Mouse (Mus musculus) cerebellum, postnatal 25 days (tissue): ENCODE results near the gene Acads.
"Not testable (repeated sequence)": the region's sequence is repeated elsewhere in the genome, so short reads cannot be mapped to it uniquely, and the experiment has no call there.

Source experiments
- DNase-seq, 2 experiments: peaks; one replicate each; pipeline ENCODE4 v3.0.0; 2021; ENCODE audit warnings: mixed read lengths in 2 of 2

The Acads gene

GRCm38 (mm10) chr5:115117467-115117866, 1.7 kb downstream of the Acads start:
- DNase-seq: no peak

- DNase-seq: no peak
These were observed 2.7 kb downstream of the Acads start for GRCm38 (mm10) chr5:115116426-115116825.

- DNase-seq: no peak
These were observed 4.6 kb downstream of the Acads start for GRCm38 (mm10) chr5:115114501-115114900.

- no peak for DNase-seq
These were observed 5.9 kb downstream of the Acads start for GRCm38 (mm10) chr5:115113244-115113643.

- peak in 1 of 2 experiments; percentile 54 for DNase-seq
These were observed 8.0 kb downstream of the Acads start for GRCm38 (mm10) chr5:115111156-115111555.

- DNase-seq: not testable (repeated sequence)
These were observed 15.9 kb downstream of the Acads start for GRCm38 (mm10) chr5:115103253-115103652.

- no peak for DNase-seq
These were observed 16.9 kb downstream of the Acads start for GRCm38 (mm10) chr5:115102231-115102630.

- no peak for DNase-seq
These were observed 18.7 kb downstream of the Acads start for GRCm38 (mm10) chr5:115100473-115100872.

GRCm38 (mm10) chr5:115099991-115100390, 19.2 kb downstream of the Acads start:
- DNase-seq: no peak

GRCm38 (mm10) chr5:115099530-115099929, 19.6 kb downstream of the Acads start:
- DNase-seq: no peak

- no peak for DNase-seq
These were observed 21.0 kb downstream of the Acads start, which contains the start of gene Gm10401 for GRCm38 (mm10) chr5:115098195-115098594. Gene Gm10401 (minus strand): TSS chr5:115098295.

GRCm38 (mm10) chr5:115091776-115092175, 27.4 kb downstream of the Acads start:
- DNase-seq: no peak

GRCm38 (mm10) chr5:115091015-115091414, 28.1 kb downstream of the Acads start:
- DNase-seq: no peak

- no peak for DNase-seq
These were observed 29.4 kb downstream of the Acads start for GRCm38 (mm10) chr5:115089592-115090268.

GRCm38 (mm10) chr5:115085675-115086074, 33.5 kb downstream of the Acads start:
- DNase-seq: no peak

GRCm38 (mm10) chr5:115083492-115083891, 35.7 kb downstream of the Acads start:
- no peak for DNase-seq

- DNase-seq: no peak
These were observed 37.5 kb downstream of the Acads start for GRCm38 (mm10) chr5:115081636-115082035.

GRCm38 (mm10) chr5:115076144-115076901, 42.8 kb downstream of the Acads start:
- DNase-seq: peak; percentile 69 to 84

- DNase-seq: no peak
These were observed 44.4 kb downstream of the Acads start for GRCm38 (mm10) chr5:115074749-115075148.

GRCm38 (mm10) chr5:115073306-115073705, 45.8 kb downstream of the Acads start:
- not testable (repeated sequence) for DNase-seq

GRCm38 (mm10) chr5:115072143-115072542, 47.0 kb downstream of the Acads start:
- peak; percentile 45 to 57 for DNase-seq

- DNase-seq: peak in 1 of 2 experiments; percentile 49
These were observed 47.8 kb downstream of the Acads start for GRCm38 (mm10) chr5:115071096-115071901.

- DNase-seq: no peak
These were observed 48.7 kb downstream of the Acads start for GRCm38 (mm10) chr5:115070457-115070856.
